Comparison of ENCODE assay signal across 8 mouse cellular contexts in genomic region chr7:45234333-45234841, GRCm38 (mm10). TPM values are rescaled to one million over a fixed set of nuclear protein-coding genes. Genes with fewer than 3 reads are reported as not detected.
DNase-seq lines count a peak whose midpoint lies in the region; ATAC-seq and TF ChIP-seq lines count a peak whose summit lies in the region.

No protein-coding gene starts in this region.

- peaks cover 36% of the 10 kb centered on the region for H3K36me3 ChIP-seq in embryonic facial prominence, embryonic 15.5 days
- peaks cover 42% of the 10 kb centered on the region for H3K36me3 ChIP-seq in limb, embryonic 13.5 days
- no peaks in the 10 kb centered on the region for H3K36me3 ChIP-seq in neural tube, embryonic 15.5 days

- ATAC-seq in embryonic facial prominence, embryonic 15.5 days (ENCODE audit: insufficient number of reproducible peaks, low FRiP score, low TSS enrichment, low read depth), result no peak
- ATAC-seq in limb, embryonic 13.5 days (ENCODE audit: low FRiP score, low read depth), result peak; percentile 5; the same call in 1 of the 2 replicates
- ATAC-seq in neural tube, embryonic 15.5 days (ENCODE audit: low FRiP score), result no peak

- TF ChIP-seq POLR2A in lung, adult 2 months (IDR thresholded peaks at IDR 0.05; ENCODE audit: borderline replicate concordance, extremely low read depth, low read depth, low read length), result no peak

- no peak for TF ChIP-seq CTCF in lung, adult 2 months (IDR thresholded peaks at IDR 0.05; ENCODE audit: insufficient read depth, low read length)

- no peaks in the 10 kb centered on the region for H3K9me3 ChIP-seq in embryonic facial prominence, embryonic 15.5 days (replicated peaks)
- H3K9me3 ChIP-seq in limb, embryonic 13.5 days, result no peaks in the 10 kb centered on the region
- H3K9me3 ChIP-seq in neural tube, embryonic 15.5 days (replicated peaks), result no peaks in the 10 kb centered on the region

- H3K27ac ChIP-seq in embryonic facial prominence, embryonic 15.5 days (replicated peaks), result peak overlapping the region; percentile 55; the same call in 1 of the 2 replicates
- peak overlapping the region; percentile 48 for H3K27ac ChIP-seq in limb, embryonic 13.5 days
- no peak overlapping the region for H3K27ac ChIP-seq in neural tube, embryonic 15.5 days (replicated peaks)

- H3K9ac ChIP-seq in embryonic facial prominence, embryonic 15.5 days, result no peak overlapping the region
- peak overlapping the region; percentile 56; the same call in 1 of the 2 replicates for H3K9ac ChIP-seq in limb, embryonic 13.5 days
- 0 out of 2 replicates have a peak overlapping the region, but pooled peaks have one; percentile 3 for H3K9ac ChIP-seq in neural tube, embryonic 15.5 days (replicated peaks)

- DNase-seq in lung, adult 2 months, result peak; percentile 23
- no peak for DNase-seq in lung, postnatal 14 days
- DNase-seq in adrenal gland, postnatal 25 days, result no peak
- DNase-seq in gastrocnemius, adult 8-10 months (ENCODE audit: low spot score in 2 of 2), result no peak
- DNase-seq in urinary bladder, postnatal 36 days (ENCODE audit: low spot score in 2 of 2), result no peak

- peak overlapping the region; percentile 44 for H3K4me2 ChIP-seq in embryonic facial prominence, embryonic 15.5 days (replicated peaks)
- peak overlapping the region; percentile 60 for H3K4me2 ChIP-seq in limb, embryonic 13.5 days (replicated peaks)
- H3K4me2 ChIP-seq in neural tube, embryonic 15.5 days, result peak overlapping the region; percentile 42

- H3K4me3 ChIP-seq in lung, adult 2 months (replicated peaks; ENCODE audit: extremely low read depth, low read depth, low read length), result peak overlapping the region; percentile 49
- peak overlapping the region; percentile 29 for H3K4me3 ChIP-seq in embryonic facial prominence, embryonic 15.5 days (replicated peaks)
- H3K4me3 ChIP-seq in limb, embryonic 13.5 days, result peak overlapping the region; percentile 31
- no peak overlapping the region for H3K4me3 ChIP-seq in neural tube, embryonic 15.5 days (replicated peaks)

- peaks cover 13% of the 10 kb centered on the region; the same call in 1 of the 2 replicates for H3K4me1 ChIP-seq in lung, adult 2 months (ENCODE audit: control insufficient read depth, insufficient read depth, low read length)
- H3K4me1 ChIP-seq in embryonic facial prominence, embryonic 15.5 days, result peaks cover 28% of the 10 kb centered on the region
- peaks cover 36% of the 10 kb centered on the region for H3K4me1 ChIP-seq in limb, embryonic 13.5 days
- H3K4me1 ChIP-seq in neural tube, embryonic 15.5 days, result peaks cover 21% of the 10 kb centered on the region

- H3K27me3 ChIP-seq in embryonic facial prominence, embryonic 15.5 days, result 0 out of 2 replicates have a peak, but pooled peaks cover 3% of the 10 kb centered on the region
- peaks cover 19% of the 10 kb centered on the region for H3K27me3 ChIP-seq in limb, embryonic 13.5 days
- H3K27me3 ChIP-seq in neural tube, embryonic 15.5 days (replicated peaks), result peaks cover 38% of the 10 kb centered on the region

- 43% methylated on average over 29 of the region's 29 CpGs for WGBS in lung, adult 2 months
- 10% methylated on average over 29 of the region's 29 CpGs for WGBS in embryonic facial prominence, embryonic 15.5 days
- WGBS in limb, embryonic 13.5 days, result 9% methylated on average over 29 of the region's 29 CpGs
- WGBS in neural tube, embryonic 15.5 days, result 8% methylated on average over 29 of the region's 29 CpGs

RNA-seq across cellular contexts. Expression of gene Cd37, which starts 4.5 kb away (rescaled TPM):
- polyA plus RNA-seq in lung, adult 2 months (2012; rRNA removed), result 82.1 and 84.1 TPM in 2 replicates
- 4.8 and 4.9 TPM in 2 replicates for polyA plus RNA-seq in embryonic facial prominence, embryonic 15.5 days (2015; fragmentation: Nextera tagmentation; extraction: Ambion mirVana)
- polyA plus RNA-seq in limb, embryonic 13.5 days (2015; fragmentation: Nextera tagmentation; extraction: Ambion mirVana), result 1.3 and 2.1 TPM in 2 replicates
- 1.7 and 12.4 TPM in 2 replicates for polyA plus RNA-seq in neural tube, embryonic 15.5 days (2015; fragmentation: Nextera tagmentation; extraction: Ambion mirVana)
- total RNA-seq in adrenal gland, postnatal 25 days (2021), result 2.7 TPM in 2 replicates
- 1 to 10 TPM in 3 of 4 experiments, under 1 TPM in 1; 0.15 to 2.0 (median 1.2) TPM for total RNA-seq in gastrocnemius, adult 8-10 months (2022)

RNA-seq across cellular contexts. Expression of gene Slc6a16, which starts 6.5 kb away (rescaled TPM):
- polyA plus RNA-seq in lung, adult 2 months (2012; rRNA removed), result 0.12 TPM in 1 of 2 replicates, not detected in the other
- polyA plus RNA-seq in embryonic facial prominence, embryonic 15.5 days (2015; fragmentation: Nextera tagmentation; extraction: Ambion mirVana), result 0.13 and 0.27 TPM in 2 replicates
- polyA plus RNA-seq in limb, embryonic 13.5 days (2015; fragmentation: Nextera tagmentation; extraction: Ambion mirVana), result 0.28 and 0.43 TPM in 2 replicates
- 0.67 and 0.78 TPM in 2 replicates for polyA plus RNA-seq in neural tube, embryonic 15.5 days (2015; fragmentation: Nextera tagmentation; extraction: Ambion mirVana)
- not detected in 2 replicates for total RNA-seq in adrenal gland, postnatal 25 days (2021)
- total RNA-seq in gastrocnemius, adult 8-10 months (2022), result not detected

RNA-seq across cellular contexts. Expression of gene Tead2, which starts 18.8 kb away (rescaled TPM):
- polyA plus RNA-seq in lung, adult 2 months (2012; rRNA removed), result 37.6 and 44.1 TPM in 2 replicates
- polyA plus RNA-seq in embryonic facial prominence, embryonic 15.5 days (2015; fragmentation: Nextera tagmentation; extraction: Ambion mirVana), result 141 and 148 TPM in 2 replicates
- 259 and 263 TPM in 2 replicates for polyA plus RNA-seq in limb, embryonic 13.5 days (2015; fragmentation: Nextera tagmentation; extraction: Ambion mirVana)
- 28.9 and 44.5 TPM in 2 replicates for polyA plus RNA-seq in neural tube, embryonic 15.5 days (2015; fragmentation: Nextera tagmentation; extraction: Ambion mirVana)
- total RNA-seq in adrenal gland, postnatal 25 days (2021), result 15.0 and 15.3 TPM in 2 replicates
- total RNA-seq in gastrocnemius, adult 8-10 months (2022), result 1 to 10 TPM in 3 of 4 experiments, under 1 TPM in 1; 0.77 to 3.1 (median 1.7) TPM

RNA-seq across cellular contexts. Expression of gene Dkkl1, which starts 22.4 kb away (rescaled TPM):
- polyA plus RNA-seq in lung, adult 2 months (2012; rRNA removed), result 1.4 and 5.2 TPM in 2 replicates
- 30.7 and 38.5 TPM in 2 replicates for polyA plus RNA-seq in embryonic facial prominence, embryonic 15.5 days (2015; fragmentation: Nextera tagmentation; extraction: Ambion mirVana)
- 1.3 and 1.4 TPM in 2 replicates for polyA plus RNA-seq in limb, embryonic 13.5 days (2015; fragmentation: Nextera tagmentation; extraction: Ambion mirVana)
- polyA plus RNA-seq in neural tube, embryonic 15.5 days (2015; fragmentation: Nextera tagmentation; extraction: Ambion mirVana), result 15.6 and 17.7 TPM in 2 replicates
- not detected in 2 replicates for total RNA-seq in adrenal gland, postnatal 25 days (2021)
- not detected for total RNA-seq in gastrocnemius, adult 8-10 months (2022)

RNA-seq across cellular contexts. Expression of gene Ccdc155, which starts 29.7 kb away (rescaled TPM):
- 3.3 and 4.1 TPM in 2 replicates for polyA plus RNA-seq in lung, adult 2 months (2012; rRNA removed)
- polyA plus RNA-seq in embryonic facial prominence, embryonic 15.5 days (2015; fragmentation: Nextera tagmentation; extraction: Ambion mirVana), result 1.00 and 1.1 TPM in 2 replicates
- 0.93 and 1.4 TPM in 2 replicates for polyA plus RNA-seq in limb, embryonic 13.5 days (2015; fragmentation: Nextera tagmentation; extraction: Ambion mirVana)
- polyA plus RNA-seq in neural tube, embryonic 15.5 days (2015; fragmentation: Nextera tagmentation; extraction: Ambion mirVana), result 0.36 and 0.60 TPM in 2 replicates
- total RNA-seq in adrenal gland, postnatal 25 days (2021), result 0.12 TPM in 1 of 2 replicates, not detected in the other
- total RNA-seq in gastrocnemius, adult 8-10 months (2022), result under 1 TPM in 1 of 4 experiments, not detected in 3; 0.25 TPM
